Mouse (Mus musculus): ENCODE measurements at regions not wholly inside any gene's neighbourhood (a gene's known extent, or its start where the extent isn't known, plus 50 kb on each side); places are given as distances from the start of the nearest gene placed in this dataset. TPM values are rescaled to one million over a fixed set of nuclear protein-coding genes. Genes with fewer than 3 reads are reported as not detected.

Small RNA genes in the stretch of these regions (microRNA-seq; reads per million reads assigned to microRNA genes)
- gene Gm22566 = not detected
